In the genomic region with DNA sequence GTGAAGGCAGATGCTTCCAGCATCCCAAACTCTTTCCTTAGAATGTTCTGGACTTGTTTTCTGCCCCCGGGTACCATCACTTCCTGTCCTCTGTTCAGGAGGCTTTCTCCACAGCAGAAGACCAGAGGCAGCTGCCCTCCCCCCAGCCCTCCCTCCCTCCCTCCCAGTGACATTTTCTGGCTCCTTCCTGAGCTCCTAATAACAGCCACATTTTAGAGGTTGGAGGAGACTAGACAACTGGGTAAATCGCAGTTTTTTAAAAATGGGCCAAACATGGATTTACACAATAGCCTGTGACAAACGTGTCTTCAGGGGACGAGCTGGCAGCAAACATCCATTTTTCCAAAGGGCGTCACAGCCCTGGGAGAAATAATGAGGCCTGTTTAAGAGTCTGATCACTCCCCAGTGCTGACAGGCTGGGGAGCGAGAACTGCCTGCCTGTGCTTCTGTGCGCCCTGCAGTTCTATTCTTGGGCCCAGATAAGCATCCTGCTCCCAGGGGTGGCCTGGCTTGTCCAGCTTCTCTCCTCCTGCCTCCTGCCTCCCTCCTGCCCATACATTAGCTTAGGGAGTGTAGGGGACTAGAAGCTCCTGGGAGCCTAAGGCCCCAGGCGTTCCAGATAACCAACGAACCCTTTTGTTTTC, we compare ENCODE assay signal across 10 mouse cellular contexts.
DNase-seq lines count a peak whose midpoint lies in the region; ATAC-seq lines count a peak whose summit lies in the region.
"Had no signal": no experiment of that assay in that cellular context is flagged by ENCODE, and none has a peak within 500 bp of the region (broad histone marks: within the 10 kb centered on the region; RNA-seq: fewer than 3 reads in every experiment).

No protein-coding gene starts in this region.

- H3K4me2 ChIP-seq in hindbrain, embryonic 11.5 days (replicated peaks; ENCODE audit: low read depth, low read length): no peak overlapping the region
- H3K4me2 ChIP-seq in neural tube, embryonic 13.5 days: no peak overlapping the region
- H3K4me2 ChIP-seq: kidney, embryonic 15.5 days had no signal

- H3K36me3 ChIP-seq in hindbrain, embryonic 11.5 days (ENCODE audit: control insufficient read depth, insufficient read depth, low read length): no peaks in the 10 kb centered on the region
- H3K36me3 ChIP-seq in neural tube, embryonic 13.5 days: no peaks in the 10 kb centered on the region
- H3K36me3 ChIP-seq: kidney, embryonic 15.5 days had no signal

- no peaks in the 10 kb centered on the region for H3K9me3 ChIP-seq in hindbrain, embryonic 11.5 days (ENCODE audit: control insufficient read depth, low read length)
- no peaks in the 10 kb centered on the region for H3K9me3 ChIP-seq in neural tube, embryonic 13.5 days
- H3K9me3 ChIP-seq: kidney, embryonic 15.5 days had no signal

- ATAC-seq in hindbrain, embryonic 11.5 days (ENCODE audit: low FRiP score): peak; percentile 61
- ATAC-seq in neural tube, embryonic 13.5 days (ENCODE audit: low read depth): peak; percentile 58

- peak; percentile 15 for DNase-seq in layer of hippocampus, adult 11-12 months (ENCODE audit: low spot score)
- DNase-seq in layer of hippocampus, adult 8-10 months (ENCODE audit: low spot score in 2 of 2): no peak
- peak; percentile 97 for DNase-seq in heart, adult 11 months
- peak; percentile 49 for DNase-seq in hindbrain, embryonic 11.5 days (ENCODE audit: low spot score)
- DNase-seq in adrenal gland, adult (ENCODE audit: inconsistent age in 2 of 2, low spot score in 1 of 2): no peak
- no peak for DNase-seq in kidney, adult 18-20 months
- no peak for DNase-seq in natural killer cell, adult 2 months (ENCODE audit: low spot score in 2 of 2)

- 25% methylated on average over 9 of the region's 9 CpGs for WGBS in hindbrain, embryonic 11.5 days
- 21% methylated on average over 9 of the region's 9 CpGs for WGBS in neural tube, embryonic 13.5 days

- no peaks in the 10 kb centered on the region for H3K27me3 ChIP-seq in hindbrain, embryonic 11.5 days (ENCODE audit: control insufficient read depth, insufficient read depth, low read length)
- H3K27me3 ChIP-seq in neural tube, embryonic 13.5 days: peaks cover 18% of the 10 kb centered on the region

- H3K9ac ChIP-seq in hindbrain, embryonic 11.5 days (ENCODE audit: low read depth, low read length): no peak overlapping the region
- H3K9ac ChIP-seq in neural tube, embryonic 13.5 days: 0 out of 2 replicates have a peak overlapping the region, but pooled peaks have one; percentile 1
- H3K9ac ChIP-seq: kidney, embryonic 15.5 days had no signal

- peak overlapping the region; percentile 18 for H3K27ac ChIP-seq in hindbrain, embryonic 11.5 days (ENCODE audit: low read depth, low read length)
- peak overlapping the region; percentile 69 for H3K27ac ChIP-seq in neural tube, embryonic 13.5 days (replicated peaks)
- H3K27ac ChIP-seq: kidney, embryonic 15.5 days had no signal

- no peak overlapping the region for H3K4me3 ChIP-seq in hindbrain, embryonic 11.5 days (ENCODE audit: low read depth, low read length)
- H3K4me3 ChIP-seq in neural tube, embryonic 13.5 days: no peak overlapping the region
- H3K4me3 ChIP-seq: erythroblast, embryonic 14.5 days; kidney, embryonic 15.5 days had no signal

- H3K4me1 ChIP-seq in hindbrain, embryonic 11.5 days (replicated peaks; ENCODE audit: control insufficient read depth, insufficient read depth, low read length): no peaks in the 10 kb centered on the region
- H3K4me1 ChIP-seq in neural tube, embryonic 13.5 days (replicated peaks): peaks cover 18% of the 10 kb centered on the region

Comparison
In these comparisons a context has a peak if more than half of its experiments do, and no peak if none do; other contexts are left out.
1. DNase-seq: peak in layer of hippocampus, adult 11-12 months (single experiment), heart, adult 11 months (single experiment) and hindbrain, embryonic 11.5 days (single experiment); none in layer of hippocampus, adult 8-10 months (0 of 2), adrenal gland, adult (0 of 2), kidney, adult 18-20 months (single experiment) and natural killer cell, adult 2 months (0 of 2).